Mouse (Mus musculus): Measurements from ENCODE around the gene Wdr11. TPM values are rescaled to one million over a fixed set of nuclear protein-coding genes. Genes with fewer than 3 reads are reported as not detected.
A peak's percentile ranks its signal among the peaks of the same experiment; 100 is the strongest.

Wdr11 gene
- polyA plus RNA-seq, 1 experiment from 2014 or later: 37.2 TPM

DNA sequence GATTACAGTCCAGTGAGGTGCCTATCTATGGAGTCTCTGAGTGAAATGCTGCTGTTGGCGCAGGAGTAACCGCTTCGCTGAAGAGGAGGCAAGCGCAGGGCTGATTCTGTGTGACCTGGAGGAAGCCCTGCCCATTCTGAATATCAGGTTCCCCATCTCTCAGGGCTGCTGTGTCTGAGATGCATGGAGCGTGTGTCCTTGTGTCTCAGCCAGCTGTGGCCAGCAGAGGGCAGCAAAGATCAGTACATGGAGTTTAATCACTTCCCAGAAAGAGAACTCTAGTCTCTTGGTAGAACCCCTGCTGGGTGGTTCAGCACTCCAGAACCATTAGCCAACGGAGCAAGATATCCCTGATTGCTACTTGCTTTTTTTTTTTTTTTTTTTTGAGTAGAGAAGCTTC lies 57.3 kb downstream of the Wdr11 start:
- Histone ChIP-seq H3K36me3 (ENCODE audit: control insufficient read depth, insufficient read depth, low read length) (no peaks in the 10 kb centered on the region), H3K9ac (ENCODE audit: low read depth, low read length) (no peak overlapping the region), H3K9me3 (ENCODE audit: control insufficient read depth, low read length) (no peaks in the 10 kb centered on the region), H3K4me3 (ENCODE audit: low read length) (no peak overlapping the region), H3K4me1 (ENCODE audit: control insufficient read depth, insufficient read depth, low read depth, low read length) (peaks cover 3% of the 10 kb centered on the region; the same call in 1 of the 2 replicates), H3K27me3 (replicated peaks; ENCODE audit: control insufficient read depth, insufficient read depth, low read length) (no peaks in the 10 kb centered on the region), H3K4me2 (ENCODE audit: low read length) (0 out of 2 replicates have a peak overlapping the region, but pooled peaks have one; percentile 13), H3K27ac (ENCODE audit: low read depth, low read length) (no peak overlapping the region)
- WGBS: 8% methylated on average over 6 of the region's 6 CpGs
- no peak for ATAC-seq

DNA sequence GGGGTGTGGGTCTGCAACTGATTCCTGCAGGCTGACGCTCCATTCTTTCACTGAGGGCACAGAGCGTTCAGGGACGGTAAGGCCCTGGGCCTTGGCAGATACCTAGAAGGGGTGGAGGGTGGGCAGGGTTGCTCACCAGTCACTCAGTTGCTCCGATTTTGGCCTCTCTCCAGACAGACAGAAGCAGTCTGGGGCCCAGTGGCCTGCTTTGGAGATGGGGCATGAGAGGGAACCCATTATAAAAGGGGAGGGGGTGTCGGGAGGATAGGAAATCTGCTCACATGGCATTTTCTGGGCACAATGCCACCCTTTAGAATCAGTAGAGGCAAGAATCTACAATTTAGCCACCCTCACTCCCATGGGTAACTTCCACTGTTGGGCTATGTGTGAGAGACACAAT lies 59.1 kb downstream of the Wdr11 start:
- no peak overlapping the region for H3K9ac ChIP-seq (ENCODE audit: low read depth, low read length)
- H3K4me1 ChIP-seq (ENCODE audit: control insufficient read depth, insufficient read depth, low read depth, low read length): peaks cover 3% of the 10 kb centered on the region
- H3K4me3 ChIP-seq (ENCODE audit: low read length): no peak overlapping the region
- no peaks in the 10 kb centered on the region for H3K9me3 ChIP-seq (ENCODE audit: control insufficient read depth, low read length)
- 56% methylated on average over 5 of the region's 5 CpGs for WGBS
- H3K27me3 ChIP-seq (replicated peaks; ENCODE audit: control insufficient read depth, insufficient read depth, low read length): no peaks in the 10 kb centered on the region
- H3K27ac ChIP-seq (ENCODE audit: low read depth, low read length): no peak overlapping the region
- no peak overlapping the region for H3K4me2 ChIP-seq (ENCODE audit: low read length)
- peak; percentile 48 for ATAC-seq
- H3K36me3 ChIP-seq (ENCODE audit: control insufficient read depth, insufficient read depth, low read length): no peaks in the 10 kb centered on the region

DNA sequence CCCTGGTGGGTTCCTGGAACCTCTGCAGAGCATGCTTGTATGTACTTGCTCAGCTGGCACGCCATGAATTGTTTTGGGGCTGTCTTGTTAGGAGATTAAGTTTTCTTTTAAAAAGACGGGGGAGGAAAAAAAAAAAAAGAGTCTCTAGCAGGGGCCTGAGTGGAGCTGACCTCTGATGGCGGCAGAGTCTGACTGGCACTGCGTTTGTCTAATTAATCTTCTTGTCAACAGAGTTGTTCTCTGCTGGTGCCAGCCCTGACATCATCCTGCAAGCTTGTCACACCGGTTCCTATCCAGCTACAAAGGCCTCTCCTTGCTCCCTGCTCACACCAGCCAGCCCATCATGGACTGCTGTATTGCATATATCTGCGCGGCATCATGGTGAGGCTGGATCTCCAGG lies 60.1 kb downstream of the Wdr11 start:
- H3K36me3 ChIP-seq (ENCODE audit: control insufficient read depth, insufficient read depth, low read length): no peaks in the 10 kb centered on the region
- no peak overlapping the region for H3K27ac ChIP-seq (ENCODE audit: low read depth, low read length)
- H3K4me2 ChIP-seq (ENCODE audit: low read length): no peak overlapping the region
- ATAC-seq: no peak
- H3K9me3 ChIP-seq (ENCODE audit: control insufficient read depth, low read length): no peaks in the 10 kb centered on the region
- no peaks in the 10 kb centered on the region for H3K27me3 ChIP-seq (replicated peaks; ENCODE audit: control insufficient read depth, insufficient read depth, low read length)
- WGBS: 43% methylated on average over 7 of the region's 7 CpGs
- no peak overlapping the region for H3K4me3 ChIP-seq (ENCODE audit: low read length)
- no peak overlapping the region for H3K9ac ChIP-seq (ENCODE audit: low read depth, low read length)
- H3K4me1 ChIP-seq (ENCODE audit: control insufficient read depth, insufficient read depth, low read depth, low read length): peaks cover 3% of the 10 kb centered on the region

DNA sequence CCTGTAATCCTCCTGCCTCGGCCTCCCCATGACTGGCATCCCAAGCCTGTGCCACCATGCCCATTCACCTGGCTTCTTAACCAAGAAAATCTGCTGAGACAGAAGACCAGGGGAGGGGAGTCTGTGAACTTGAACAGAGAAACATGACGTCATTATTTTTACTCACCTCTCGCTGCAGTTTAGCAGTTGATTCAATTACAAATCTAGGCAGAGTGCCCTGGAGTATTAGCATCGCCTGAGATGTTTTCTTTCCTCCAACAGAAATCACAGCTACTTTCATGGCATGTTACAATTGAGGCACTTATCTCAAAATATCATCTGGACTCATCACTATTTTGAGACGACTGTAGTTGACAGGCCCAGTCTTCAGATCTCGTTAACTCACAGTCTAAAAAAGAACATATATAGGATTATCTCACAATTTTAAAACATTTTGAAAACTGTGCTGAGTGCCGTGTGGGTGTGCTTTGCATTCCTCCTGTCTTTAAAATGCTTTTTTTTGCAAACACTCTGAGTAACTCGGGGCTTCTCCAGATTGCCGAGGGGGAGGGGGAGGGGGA lies 61.3 kb downstream of the Wdr11 start:
- no peak overlapping the region for H3K4me2 ChIP-seq (ENCODE audit: low read length)
- H3K27ac ChIP-seq (ENCODE audit: low read depth, low read length): no peak overlapping the region
- 45% methylated on average over 9 of the region's 9 CpGs for WGBS
- no peaks in the 10 kb centered on the region for H3K27me3 ChIP-seq (replicated peaks; ENCODE audit: control insufficient read depth, insufficient read depth, low read length)
- peaks cover 3% of the 10 kb centered on the region for H3K4me1 ChIP-seq (ENCODE audit: control insufficient read depth, insufficient read depth, low read depth, low read length)
- H3K4me3 ChIP-seq (ENCODE audit: low read length): no peak overlapping the region
- no peak overlapping the region for H3K9ac ChIP-seq (ENCODE audit: low read depth, low read length)
- H3K36me3 ChIP-seq (ENCODE audit: control insufficient read depth, insufficient read depth, low read length): no peaks in the 10 kb centered on the region
- no peak for ATAC-seq
- H3K9me3 ChIP-seq (ENCODE audit: control insufficient read depth, low read length): no peaks in the 10 kb centered on the region

DNA sequence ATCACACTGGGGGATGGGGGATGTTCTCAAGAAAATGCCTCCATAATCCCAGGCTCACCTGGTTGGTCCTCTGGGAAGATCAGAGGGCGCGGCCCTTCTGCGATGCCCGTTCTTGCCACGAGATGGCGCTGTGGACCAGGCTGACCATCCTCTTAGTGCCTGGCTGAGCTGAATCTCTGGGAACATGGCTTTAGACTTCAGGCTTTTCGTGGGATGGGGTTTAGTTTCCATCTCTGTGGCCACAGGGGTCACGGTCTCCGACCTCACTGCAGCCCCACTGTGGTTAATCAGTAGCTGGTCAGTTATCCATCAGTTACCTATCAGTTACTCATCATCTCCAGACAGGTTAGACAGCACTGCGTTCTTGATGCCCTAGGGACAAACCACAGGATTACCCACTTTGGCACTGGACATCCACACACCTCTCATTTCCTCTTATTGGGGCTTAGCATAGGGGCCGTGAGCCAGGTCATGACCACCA lies 62.2 kb downstream of the Wdr11 start:
- ATAC-seq: peak; percentile 60; the same call in 1 of the 2 replicates
- Histone ChIP-seq H3K36me3 (ENCODE audit: control insufficient read depth, insufficient read depth, low read length) (no peaks in the 10 kb centered on the region), H3K27ac (ENCODE audit: low read depth, low read length) (no peak overlapping the region), H3K9me3 (ENCODE audit: control insufficient read depth, low read length) (no peaks in the 10 kb centered on the region), H3K4me2 (ENCODE audit: low read length) (no peak overlapping the region), H3K4me1 (ENCODE audit: control insufficient read depth, insufficient read depth, low read depth, low read length) (peaks cover 3% of the 10 kb centered on the region), H3K27me3 (replicated peaks; ENCODE audit: control insufficient read depth, insufficient read depth, low read length) (no peaks in the 10 kb centered on the region), H3K4me3 (ENCODE audit: low read length) (no peak overlapping the region), H3K9ac (ENCODE audit: low read depth, low read length) (no peak overlapping the region)
- 9% methylated on average over 11 of the region's 11 CpGs for WGBS

DNA sequence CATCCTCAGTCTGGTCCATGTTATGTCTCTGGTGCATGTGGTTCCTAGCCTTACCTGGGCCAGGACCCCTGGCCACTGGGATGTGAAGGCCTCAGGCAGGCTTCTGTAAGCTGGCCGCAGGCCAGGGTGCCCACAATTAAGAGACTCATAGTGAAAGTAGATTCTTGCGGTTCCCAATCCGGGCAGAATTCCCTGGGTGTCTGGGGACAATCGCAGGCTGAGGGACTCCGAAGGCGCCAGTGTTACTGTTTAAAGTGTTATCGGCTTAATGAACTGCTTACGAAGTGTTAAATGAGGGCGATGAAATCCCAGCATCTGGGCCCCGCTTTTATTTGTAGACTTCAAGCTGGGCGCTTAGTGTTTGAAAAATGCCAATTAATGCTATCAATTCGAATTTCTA lies 63.3 kb downstream of the Wdr11 start:
- Histone ChIP-seq H3K27me3 (replicated peaks; ENCODE audit: control insufficient read depth, insufficient read depth, low read length) (no peaks in the 10 kb centered on the region), H3K4me3 (ENCODE audit: low read length) (no peak overlapping the region), H3K27ac (ENCODE audit: low read depth, low read length) (no peak overlapping the region), H3K4me2 (ENCODE audit: low read length) (no peak overlapping the region), H3K36me3 (ENCODE audit: control insufficient read depth, insufficient read depth, low read length) (no peaks in the 10 kb centered on the region), H3K4me1 (ENCODE audit: control insufficient read depth, insufficient read depth, low read depth, low read length) (peaks cover 3% of the 10 kb centered on the region), H3K9ac (ENCODE audit: low read depth, low read length) (no peak overlapping the region), H3K9me3 (ENCODE audit: control insufficient read depth, low read length) (no peaks in the 10 kb centered on the region)
- ATAC-seq: no peak
- 34% methylated on average over 12 of the region's 12 CpGs for WGBS

DNA sequence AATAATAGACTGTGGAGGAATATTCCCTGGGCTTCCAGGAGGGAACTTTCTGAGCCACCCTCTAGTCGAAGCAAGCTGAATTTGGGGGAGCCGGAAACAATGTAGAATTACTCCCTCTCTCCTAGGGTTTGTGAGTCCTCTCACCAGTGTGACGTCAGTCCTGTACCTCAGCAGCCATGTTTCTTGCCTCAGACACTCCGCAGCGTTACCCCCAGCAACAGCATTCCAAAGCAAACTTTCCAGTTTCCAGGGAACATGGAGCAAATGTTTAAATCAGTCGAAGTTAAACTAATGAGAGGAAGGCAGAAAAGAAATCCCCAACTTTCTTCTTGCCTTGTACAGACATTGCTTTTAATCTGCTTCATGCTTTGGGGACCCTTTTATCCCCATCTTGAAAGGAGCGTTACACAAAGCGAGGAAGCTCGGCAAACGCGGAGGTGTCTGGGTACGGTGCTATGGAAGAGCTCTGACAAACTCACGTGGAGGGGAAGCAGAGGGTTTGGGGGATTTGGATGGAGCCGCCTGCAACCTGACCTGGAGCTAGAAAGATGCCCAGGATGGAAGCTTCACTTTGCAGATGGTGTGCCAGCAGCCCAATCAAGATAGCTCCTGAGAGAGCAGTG lies 64.1 kb downstream of the Wdr11 start:
- H3K4me2 ChIP-seq (ENCODE audit: low read length): no peak overlapping the region
- 42% methylated on average over 14 of the region's 14 CpGs for WGBS
- H3K27ac ChIP-seq (ENCODE audit: low read depth, low read length): no peak overlapping the region
- H3K4me3 ChIP-seq (ENCODE audit: low read length): no peak overlapping the region
- peaks cover 3% of the 10 kb centered on the region for H3K4me1 ChIP-seq (ENCODE audit: control insufficient read depth, insufficient read depth, low read depth, low read length)
- no peaks in the 10 kb centered on the region for H3K27me3 ChIP-seq (replicated peaks; ENCODE audit: control insufficient read depth, insufficient read depth, low read length)
- H3K9ac ChIP-seq (ENCODE audit: low read depth, low read length): no peak overlapping the region
- H3K9me3 ChIP-seq (ENCODE audit: control insufficient read depth, low read length): no peaks in the 10 kb centered on the region
- no peaks in the 10 kb centered on the region for H3K36me3 ChIP-seq (ENCODE audit: control insufficient read depth, insufficient read depth, low read length)
- ATAC-seq: no peak

DNA sequence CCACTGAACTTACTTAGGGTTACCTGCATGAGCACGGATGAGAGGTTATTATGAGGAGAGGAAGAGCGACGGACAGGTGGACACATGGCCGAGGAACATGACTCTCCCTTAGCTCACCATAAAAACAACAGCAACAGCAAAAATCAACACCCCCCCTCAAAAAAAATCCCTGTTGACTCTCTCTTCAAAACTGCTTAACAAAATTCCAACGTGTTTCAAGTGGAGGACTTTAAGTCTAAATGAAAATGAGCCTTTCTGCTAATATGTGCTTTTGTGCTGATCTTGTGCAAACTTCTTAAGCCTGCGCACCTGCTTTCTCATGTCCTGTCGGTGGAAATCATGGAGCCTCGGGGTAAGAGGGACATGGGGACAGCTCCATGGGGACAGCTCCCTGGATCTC lies 66.2 kb downstream of the Wdr11 start:
- Histone ChIP-seq H3K9me3 (ENCODE audit: control insufficient read depth, low read length) (no peaks in the 10 kb centered on the region), H3K36me3 (ENCODE audit: control insufficient read depth, insufficient read depth, low read length) (no peaks in the 10 kb centered on the region), H3K4me3 (ENCODE audit: low read length) (no peak overlapping the region), H3K4me2 (ENCODE audit: low read length) (no peak overlapping the region), H3K27ac (ENCODE audit: low read depth, low read length) (no peak overlapping the region), H3K4me1 (ENCODE audit: control insufficient read depth, insufficient read depth, low read depth, low read length) (no peaks in the 10 kb centered on the region; the same call in none of the 2 replicates), H3K9ac (ENCODE audit: low read depth, low read length) (no peak overlapping the region), H3K27me3 (replicated peaks; ENCODE audit: control insufficient read depth, insufficient read depth, low read length) (no peaks in the 10 kb centered on the region)
- no peak for ATAC-seq
- WGBS: 79% methylated on average over 8 of the region's 8 CpGs

DNA sequence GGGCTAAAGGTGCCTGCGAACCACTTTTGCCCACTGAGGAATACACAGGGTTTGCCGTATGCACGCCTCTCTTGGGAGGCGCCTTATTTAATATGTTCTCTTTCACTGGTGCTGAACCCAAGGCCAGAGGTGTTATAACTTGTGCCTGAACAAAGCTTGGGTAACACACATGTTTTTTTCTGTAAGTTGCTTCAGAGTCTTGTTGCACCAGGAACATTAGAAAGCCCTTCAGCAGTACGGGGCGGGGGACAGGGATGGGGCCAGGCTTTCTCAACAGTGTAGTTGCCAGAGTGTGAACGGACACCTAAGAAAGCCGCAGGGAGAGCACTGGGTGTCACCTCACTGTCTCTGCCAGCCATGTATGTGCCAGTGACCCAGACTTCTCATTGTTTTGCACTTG lies 68.1 kb downstream of the Wdr11 start:
- no peaks in the 10 kb centered on the region for H3K9me3 ChIP-seq (ENCODE audit: control insufficient read depth, low read length)
- H3K4me3 ChIP-seq (ENCODE audit: low read length): no peak overlapping the region
- no peaks in the 10 kb centered on the region for H3K27me3 ChIP-seq (replicated peaks; ENCODE audit: control insufficient read depth, insufficient read depth, low read length)
- no peak overlapping the region for H3K4me2 ChIP-seq (ENCODE audit: low read length)
- no peak overlapping the region for H3K27ac ChIP-seq (ENCODE audit: low read depth, low read length)
- H3K36me3 ChIP-seq (ENCODE audit: control insufficient read depth, insufficient read depth, low read length): no peaks in the 10 kb centered on the region
- 76% methylated on average over 8 of the region's 8 CpGs for WGBS
- no peak overlapping the region for H3K9ac ChIP-seq (ENCODE audit: low read depth, low read length)
- peaks cover 5% of the 10 kb centered on the region for H3K4me1 ChIP-seq (ENCODE audit: control insufficient read depth, insufficient read depth, low read depth, low read length)
- ATAC-seq: no peak

Measured in hindbrain, embryonic 16.5 days (tissue).